Mouse (Mus musculus): ENCODE data around the gene Myh13.

Myh13 gene

GRCm38 (mm10) chr11:67321358-67321757, at the start of gene Myh13:
Gene Myh13 (plus strand): TSS chr11:67321658.
- DNase-seq (ENCODE audit: low spot score in 2 of 2) = no peak

GRCm38 (mm10) chr11:67276601-67277174, 44.8 kb upstream of the Myh13 start, which contains the start of gene Myh8:
Gene Myh8 (plus strand): TSS chr11:67277124.
- DNase-seq (ENCODE audit: low spot score in 2 of 2) = no peak

- DNase-seq (ENCODE audit: low spot score in 2 of 2) = no peak
Measured at GRCm38 (mm10) chr11:67293440-67293839, 28.0 kb upstream of the Myh13 start.

GRCm38 (mm10) chr11:67313733-67314452, 7.6 kb upstream of the Myh13 start:
- DNase-seq (ENCODE audit: low spot score in 2 of 2) = no peak

- DNase-seq (ENCODE audit: low spot score in 2 of 2) = no peak
Measured at GRCm38 (mm10) chr11:67326536-67326935, 5.1 kb downstream of the Myh13 start.

GRCm38 (mm10) chr11:67344556-67344955, 23.1 kb downstream of the Myh13 start:
- no peak for DNase-seq (ENCODE audit: low spot score in 2 of 2)

GRCm38 (mm10) chr11:67345186-67345855, 23.9 kb downstream of the Myh13 start:
- DNase-seq (ENCODE audit: low spot score in 2 of 2) = no peak

GRCm38 (mm10) chr11:67345856-67346236, 24.4 kb downstream of the Myh13 start:
- DNase-seq (ENCODE audit: low spot score in 2 of 2) = no peak

- peak in 1 of 2 experiments; percentile 36 for DNase-seq (ENCODE audit: low spot score in 2 of 2)
Measured at GRCm38 (mm10) chr11:67350153-67350768, 28.8 kb downstream of the Myh13 start.

GRCm38 (mm10) chr11:67353011-67353410, 31.6 kb downstream of the Myh13 start:
- DNase-seq (ENCODE audit: low spot score in 2 of 2) = no peak

- no peak for DNase-seq (ENCODE audit: low spot score in 2 of 2)
Measured at GRCm38 (mm10) chr11:67358031-67358430, 36.6 kb downstream of the Myh13 start.

- DNase-seq (ENCODE audit: low spot score in 2 of 2) = no peak
Measured at GRCm38 (mm10) chr11:67362236-67362635, 40.8 kb downstream of the Myh13 start.

GRCm38 (mm10) chr11:67364551-67364950, 43.1 kb downstream of the Myh13 start:
- DNase-seq (ENCODE audit: low spot score in 2 of 2) = no peak

GRCm38 (mm10) chr11:67364986-67365721, 43.7 kb downstream of the Myh13 start:
- no peak for DNase-seq (ENCODE audit: low spot score in 2 of 2)

GRCm38 (mm10) chr11:67366936-67367335, 45.5 kb downstream of the Myh13 start:
- no peak for DNase-seq (ENCODE audit: low spot score in 2 of 2)

- peak in 1 of 2 experiments; percentile 6 for DNase-seq (ENCODE audit: low spot score in 2 of 2)
Measured at GRCm38 (mm10) chr11:67373333-67373732, 51.9 kb downstream of the Myh13 start.

- DNase-seq (ENCODE audit: low spot score in 2 of 2) = peak in 1 of 2 experiments; percentile 5
Measured at GRCm38 (mm10) chr11:67376308-67376707, 54.9 kb downstream of the Myh13 start.

- DNase-seq (ENCODE audit: low spot score in 2 of 2) = no peak
Measured at GRCm38 (mm10) chr11:67379703-67380510, 58.4 kb downstream of the Myh13 start.

- no peak for DNase-seq (ENCODE audit: low spot score in 2 of 2)
Measured at GRCm38 (mm10) chr11:67381833-67382232, 60.4 kb downstream of the Myh13 start.

GRCm38 (mm10) chr11:67384653-67385052, 63.2 kb downstream of the Myh13 start:
- DNase-seq (ENCODE audit: low spot score in 2 of 2) = no peak
